Mouse (Mus musculus): ENCODE measurements around the gene Mthfd1.

Gene Mthfd1

DNA sequence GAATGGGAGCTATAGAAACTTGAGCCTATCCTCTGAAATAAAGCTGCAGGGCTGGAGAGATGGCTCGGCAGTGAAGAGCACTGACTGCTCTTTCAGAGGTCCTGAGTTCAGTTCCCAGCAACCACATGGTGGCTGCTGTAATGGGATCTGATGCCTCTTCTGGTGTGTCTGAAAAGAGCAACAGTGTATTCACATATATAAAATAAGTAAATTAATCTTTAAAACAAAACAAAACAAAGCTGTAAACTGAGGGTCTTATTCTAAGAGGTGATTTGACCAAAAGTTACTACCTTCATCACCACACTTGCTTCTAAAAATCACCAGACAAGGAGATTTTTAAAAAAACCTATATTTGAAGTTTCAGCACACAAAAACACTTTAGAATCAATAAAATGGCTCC lies 105.8 kb downstream of the Mthfd1 start:
- no peak for DNase-seq

DNA sequence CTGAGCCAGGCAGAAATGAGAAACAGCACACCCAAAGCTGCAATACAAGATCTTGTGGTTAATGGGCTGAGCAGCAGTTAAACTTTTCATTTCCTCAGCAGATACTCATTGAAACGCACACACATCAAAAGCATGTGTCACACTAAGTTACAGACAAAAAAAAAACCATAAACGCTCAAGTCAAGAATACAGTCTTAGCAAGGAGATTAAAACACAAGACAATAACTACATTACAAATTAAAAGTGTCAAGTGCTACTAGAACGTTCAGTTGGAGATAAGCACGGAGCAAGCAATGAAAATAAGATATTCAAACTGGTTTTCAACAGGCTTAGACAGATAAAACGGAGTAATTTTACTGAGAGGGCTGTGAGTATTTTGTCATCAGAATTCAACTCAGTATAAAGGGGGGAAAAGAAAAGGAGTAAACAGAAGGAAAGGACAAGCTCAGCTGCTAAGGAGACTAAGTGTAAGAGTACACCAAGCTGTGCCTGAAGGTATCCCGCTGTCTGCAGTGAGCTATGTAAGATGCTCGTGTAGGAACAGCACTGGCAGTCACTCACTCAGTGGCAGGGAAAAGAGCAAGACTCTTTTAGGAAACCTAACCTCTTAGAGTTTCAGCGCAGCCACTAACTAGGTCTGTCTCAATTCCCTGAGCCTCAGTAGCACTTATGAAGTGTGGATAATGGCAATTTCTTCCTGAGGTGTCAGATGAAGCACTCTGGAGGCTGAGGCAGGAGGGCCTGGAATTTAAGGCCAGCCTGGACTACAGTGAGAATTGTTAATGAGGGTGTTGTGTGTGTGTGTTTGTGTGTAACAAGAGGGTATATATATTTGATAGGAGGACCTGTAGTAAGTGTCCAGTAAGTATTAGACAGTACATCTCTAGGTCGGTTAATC lies 106.6 kb downstream of the Mthfd1 start:
- DNase-seq = no peak

DNA sequence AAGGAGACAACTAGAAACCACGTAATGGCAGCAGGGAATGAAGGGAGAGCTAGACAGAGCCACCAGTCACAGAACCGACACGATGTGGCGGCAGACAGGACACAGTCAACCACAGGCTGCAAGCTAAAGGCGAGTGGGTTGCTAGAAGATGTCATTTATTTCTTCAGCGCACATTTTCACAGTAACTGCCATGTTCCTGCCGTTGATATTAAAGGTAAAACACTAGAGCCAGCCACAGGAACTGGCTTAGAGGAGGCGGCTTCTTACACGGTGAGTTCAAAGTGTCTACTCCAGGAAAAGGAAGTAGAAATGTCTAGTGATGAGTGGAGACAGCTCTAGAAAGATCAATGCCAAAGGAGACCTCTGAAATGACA lies 107.2 kb downstream of the Mthfd1 start:
- no peak for DNase-seq

DNA sequence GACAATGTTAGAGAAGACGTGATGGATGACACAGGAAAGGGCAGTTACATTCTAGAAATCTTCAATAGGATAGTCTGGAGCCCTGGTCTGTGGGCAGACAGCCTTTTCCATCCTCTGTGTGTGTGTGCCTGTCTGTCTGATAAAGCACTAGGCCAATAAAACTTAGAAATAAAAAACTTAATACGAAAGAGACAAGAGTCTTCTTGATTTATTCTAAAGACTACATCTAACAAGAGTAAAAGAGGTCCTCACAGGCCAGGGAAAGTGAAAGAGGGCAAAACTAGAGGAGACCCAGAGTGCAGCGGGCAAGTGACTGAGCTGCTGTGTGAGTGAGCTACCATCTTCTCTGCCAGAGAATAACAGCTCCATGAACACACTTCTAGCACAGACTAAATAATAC lies 111.2 kb downstream of the Mthfd1 start:
- DNase-seq = no peak

DNA sequence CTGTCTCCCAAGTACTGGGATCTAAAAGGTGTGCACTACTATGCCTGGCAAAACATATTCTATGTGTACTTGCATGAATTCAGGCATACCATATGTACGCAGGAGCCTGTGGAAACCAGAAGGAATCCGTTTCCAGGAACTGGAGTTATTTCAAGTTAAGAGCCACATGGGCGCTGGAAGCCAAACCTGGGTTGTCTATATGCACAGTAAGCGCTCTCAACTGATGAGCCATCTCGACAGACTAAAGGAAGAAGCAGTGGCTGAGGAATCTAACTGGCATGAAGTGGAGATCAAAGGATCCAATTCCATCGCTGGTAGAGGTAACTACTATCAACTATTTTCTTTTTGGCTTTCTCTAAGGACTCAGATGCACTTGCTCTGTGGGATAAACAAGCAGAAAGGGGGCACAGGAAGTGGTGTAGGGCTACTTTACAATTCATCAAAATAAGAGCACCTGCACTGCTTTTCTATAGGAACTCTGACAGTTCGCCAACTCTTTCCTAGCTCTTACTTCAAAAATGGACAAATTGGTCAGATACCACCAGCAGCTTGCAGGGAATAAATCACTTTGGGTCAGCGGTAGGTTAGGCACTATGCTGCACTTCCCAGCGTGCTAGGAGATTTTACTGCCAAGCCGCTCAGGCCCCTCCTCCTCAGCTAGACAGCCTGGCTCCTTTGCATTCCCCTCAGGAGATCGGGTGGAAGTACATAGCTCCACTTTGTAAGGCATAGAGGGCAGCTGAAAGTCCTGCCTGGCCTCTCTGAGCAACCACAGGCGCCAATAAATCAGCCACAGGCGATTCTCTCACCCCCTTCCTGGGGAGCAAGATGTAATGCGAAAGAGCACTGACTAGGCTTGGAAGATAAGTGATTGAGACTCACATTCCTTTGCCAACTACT lies 112.2 kb downstream of the Mthfd1 start:
- peak; percentile 44 to 61 for DNase-seq

DNA sequence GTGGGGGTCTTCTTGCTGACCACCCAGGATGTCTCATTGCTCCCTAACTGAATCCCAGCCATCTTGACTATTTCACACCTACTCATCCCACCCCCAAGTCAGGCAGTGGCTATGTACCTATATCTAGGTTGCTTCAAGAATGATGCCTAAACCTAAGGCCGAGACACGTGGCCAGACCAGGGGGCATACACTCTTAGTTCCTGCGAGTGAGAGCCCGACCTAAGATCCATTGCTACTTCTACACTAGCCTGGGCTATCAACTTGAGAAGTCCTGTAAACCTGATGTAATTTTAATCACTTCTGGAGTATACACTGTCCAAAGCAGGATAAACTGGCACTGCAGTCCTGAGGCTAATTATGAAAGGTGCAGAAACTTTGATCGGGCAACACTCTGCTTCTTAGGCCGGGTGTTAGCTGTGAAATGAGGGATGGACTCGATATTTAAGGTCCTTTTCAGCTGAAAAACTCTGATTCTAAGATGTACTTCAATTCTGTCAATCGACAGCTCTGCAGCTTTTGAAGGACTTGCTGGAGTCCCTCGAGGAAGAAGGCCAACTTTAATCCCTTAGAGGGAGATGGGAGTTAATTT lies 113.2 kb downstream of the Mthfd1 start:
- DNase-seq = peak in 1 of 2 experiments; percentile 22

DNA sequence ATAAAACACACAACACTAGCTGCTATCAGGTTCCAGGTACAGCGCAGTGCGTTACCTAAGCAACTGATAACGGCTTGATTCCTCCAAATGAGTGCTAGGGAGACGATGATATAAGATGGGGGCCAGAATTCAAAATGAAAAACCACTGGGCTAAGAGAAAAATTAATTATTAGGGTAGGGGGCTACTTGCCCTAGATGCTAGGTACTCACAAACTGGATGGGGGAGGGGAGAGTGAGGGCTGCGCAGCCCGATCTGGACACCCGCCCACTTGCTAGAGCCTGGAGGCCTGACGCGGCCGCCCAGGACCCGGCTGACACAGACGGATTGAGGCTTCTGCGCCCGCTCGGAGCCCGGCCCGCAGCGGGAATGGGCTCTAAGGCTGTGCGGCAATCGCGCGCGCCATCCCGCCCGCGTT lies 113.7 kb downstream of the Mthfd1 start:
- DNase-seq = peak; percentile 88 to 92

All from cerebellum, postnatal 10 days (tissue).